Mouse (Mus musculus): ENCODE data around the gene Gm3558.
"Not testable (repeated sequence)": the region's sequence is repeated elsewhere in the genome, so short reads cannot be mapped to it uniquely, and the experiment has no call there.

The Gm3558 gene

GRCm38 (mm10) chr14:7568382-7568781, at the start of gene Gm3558:
Gene Gm3558 (minus strand): TSS chr14:7568566.
- DNase-seq (ENCODE audit: extremely low read depth, low read depth): not testable (repeated sequence)

- DNase-seq (ENCODE audit: extremely low read depth, low read depth): not testable (repeated sequence)
Observed at GRCm38 (mm10) chr14:7595492-7595891, 27.1 kb upstream of the Gm3558 start, which contains the start of gene Gm10338. Gene Gm10338 (minus strand): TSS chr14:7595592.

- DNase-seq (ENCODE audit: extremely low read depth, low read depth): not testable (repeated sequence)
Observed at GRCm38 (mm10) chr14:7567890-7568289, 476 bp downstream of the Gm3558 start.

GRCm38 (mm10) chr14:7567266-7567665, 1.1 kb downstream of the Gm3558 start:
- DNase-seq (ENCODE audit: extremely low read depth, low read depth): not testable (repeated sequence)
